Mouse (Mus musculus): ENCODE results near the gene Mast4.
"Not testable (repeated sequence)": the region's sequence is repeated elsewhere in the genome, so short reads cannot be mapped to it uniquely, and the experiment has no call there.

Gene Mast4

GRCm38 (mm10) chr13:102744481-102745269, 589.6 kb downstream of the Mast4 start:
- no peak for DNase-seq (ENCODE audit: low spot score)

GRCm38 (mm10) chr13:102739720-102740535, 594.4 kb downstream of the Mast4 start:
- no peak for DNase-seq (ENCODE audit: low spot score)

GRCm38 (mm10) chr13:102737811-102738210, 596.5 kb downstream of the Mast4 start:
- no peak for DNase-seq (ENCODE audit: low spot score)

- no peak for DNase-seq (ENCODE audit: low spot score)
Observed at GRCm38 (mm10) chr13:102733063-102733462, 601.2 kb downstream of the Mast4 start.

- DNase-seq (ENCODE audit: low spot score) = not testable (repeated sequence)
Observed at GRCm38 (mm10) chr13:102728951-102729350, 605.3 kb downstream of the Mast4 start.

- DNase-seq (ENCODE audit: low spot score) = no peak
Observed at GRCm38 (mm10) chr13:102728035-102728434, 606.3 kb downstream of the Mast4 start.

GRCm38 (mm10) chr13:102726876-102727275, 607.4 kb downstream of the Mast4 start:
- no peak for DNase-seq (ENCODE audit: low spot score)

GRCm38 (mm10) chr13:102725906-102726305, 608.4 kb downstream of the Mast4 start:
- no peak for DNase-seq (ENCODE audit: low spot score)

GRCm38 (mm10) chr13:102725416-102725815, 608.9 kb downstream of the Mast4 start:
- no peak for DNase-seq (ENCODE audit: low spot score)

- no peak for DNase-seq (ENCODE audit: low spot score)
Observed at GRCm38 (mm10) chr13:102716973-102717372, 617.3 kb downstream of the Mast4 start.

- DNase-seq (ENCODE audit: low spot score) = no peak
Observed at GRCm38 (mm10) chr13:102700744-102701143, 633.6 kb downstream of the Mast4 start.

- no peak for DNase-seq (ENCODE audit: low spot score)
Observed at GRCm38 (mm10) chr13:102700176-102700575, 634.1 kb downstream of the Mast4 start.

GRCm38 (mm10) chr13:102698751-102699323, 635.5 kb downstream of the Mast4 start:
- no peak for DNase-seq (ENCODE audit: low spot score)

- no peak for DNase-seq (ENCODE audit: low spot score)
Observed at GRCm38 (mm10) chr13:102698335-102698734, 636.0 kb downstream of the Mast4 start.

- no peak for DNase-seq (ENCODE audit: low spot score)
Observed at GRCm38 (mm10) chr13:102695121-102695905, 639.0 kb downstream of the Mast4 start.

- no peak for DNase-seq (ENCODE audit: low spot score)
Observed at GRCm38 (mm10) chr13:102694154-102694553, 640.1 kb downstream of the Mast4 start.

- DNase-seq (ENCODE audit: low spot score) = no peak
Observed at GRCm38 (mm10) chr13:102693341-102693801, 640.9 kb downstream of the Mast4 start, which contains the start of gene Cd180. Gene Cd180, plus strand, starts transcription at chr13:102693558.

- no peak for DNase-seq (ENCODE audit: low spot score)
Observed at GRCm38 (mm10) chr13:102691408-102692150, 642.7 kb downstream of the Mast4 start.

- DNase-seq (ENCODE audit: low spot score) = no peak
Observed at GRCm38 (mm10) chr13:102690184-102690583, 644.1 kb downstream of the Mast4 start.

GRCm38 (mm10) chr13:102689201-102690090, 644.9 kb downstream of the Mast4 start:
- no peak for DNase-seq (ENCODE audit: low spot score)

All from T-cell, adult 2 months (primary cell).